Mouse (Mus musculus) bone marrow macrophage, adult 2 months (primary cell): ENCODE data around the gene Clybl. TPM values are rescaled to one million over a fixed set of nuclear protein-coding genes. Genes with fewer than 3 reads are reported as not detected.

Source experiments
- H3K27ac ChIP-seq: 2 replicates; pipeline ENCODE4 v1.5.1; 2012; ENCODE audit warnings: low read depth, low read length; ENCODE audit not compliant: insufficient read depth
- H3K4me1 ChIP-seq: 2 replicates; pipeline ENCODE4 v1.6.1; 2012; ENCODE audit warnings: low read length; ENCODE audit not compliant: control insufficient read depth, insufficient read depth
- H3K4me3 ChIP-seq: 2 replicates; pipeline ENCODE4 v1.5.1; 2012; ENCODE audit warnings: mild to moderate bottlenecking, low read length, moderate library complexity; ENCODE audit not compliant: insufficient read depth
- CTCF ChIP-seq: IDR thresholded peaks from 2 replicates; pipeline ENCODE4 v1.5.1; 2012; ENCODE audit warnings: low read depth, mild to moderate bottlenecking, low read length, moderate library complexity
- POLR2A ChIP-seq: IDR thresholded peaks from 2 replicates; pipeline ENCODE4 v1.6.1; 2012; ENCODE audit warnings: mild to moderate bottlenecking, low read depth, low read length, borderline replicate concordance
- polyA plus RNA-seq: library from polyadenylated mRNA; stranded (reverse); fragments of >200 nt; gene quantifications from 2 replicates; pipeline ENCODE4 v1.2.4, GENCODE M21; 2012; ENCODE audit not compliant: missing spikeins, insufficient read depth, insufficient read length

Clybl gene
- polyA plus RNA-seq, 1 experiment = 8.4 TPM

- no peak overlapping the region for H3K27ac ChIP-seq
- H3K4me3 ChIP-seq = no peak overlapping the region
- TF ChIP-seq POLR2A = no peak
- TF ChIP-seq CTCF = no peak
- H3K4me1 ChIP-seq = peaks cover 15% of the 10 kb centered on the region
These were observed 81.6 kb downstream of the Clybl start for GRCm38 (mm10) chr14:122262851-122263659.

GRCm38 (mm10) chr14:122265214-122265613 is 83.7 kb downstream of the Clybl start:
- H3K4me3 ChIP-seq = no peak overlapping the region
- H3K4me1 ChIP-seq = peaks cover 17% of the 10 kb centered on the region
- no peak for TF ChIP-seq CTCF
- no peak for TF ChIP-seq POLR2A
- no peak overlapping the region for H3K27ac ChIP-seq

GRCm38 (mm10) chr14:122267590-122267989 is 86.1 kb downstream of the Clybl start:
- no peak overlapping the region for H3K4me3 ChIP-seq
- H3K4me1 ChIP-seq = 0 out of 2 replicates have a peak, but pooled peaks cover 2% of the 10 kb centered on the region
- TF ChIP-seq POLR2A = no peak
- TF ChIP-seq CTCF = no peak
- no peak overlapping the region for H3K27ac ChIP-seq

GRCm38 (mm10) chr14:122271104-122271746 is 89.7 kb downstream of the Clybl start:
- H3K4me1 ChIP-seq = 0 out of 2 replicates have a peak, but pooled peaks cover 2% of the 10 kb centered on the region
- no peak overlapping the region for H3K4me3 ChIP-seq
- H3K27ac ChIP-seq = no peak overlapping the region
- TF ChIP-seq POLR2A (no peak), CTCF (no peak)

- Histone ChIP-seq H3K27ac (no peak overlapping the region), H3K4me3 (no peak overlapping the region), H3K4me1 (no peaks in the 10 kb centered on the region)
- TF ChIP-seq CTCF (no peak), POLR2A (no peak)
These were observed 95.6 kb downstream of the Clybl start for GRCm38 (mm10) chr14:122277142-122277541.

GRCm38 (mm10) chr14:122279462-122280308 is 98.2 kb downstream of the Clybl start:
- Histone ChIP-seq H3K27ac (no peak overlapping the region), H3K4me1 (no peaks in the 10 kb centered on the region), H3K4me3 (no peak overlapping the region)
- TF ChIP-seq POLR2A (no peak), CTCF (no peak)

- Histone ChIP-seq H3K4me1 (no peaks in the 10 kb centered on the region), H3K4me3 (no peak overlapping the region), H3K27ac (no peak overlapping the region)
- no peak for TF ChIP-seq POLR2A
- no peak for TF ChIP-seq CTCF
These were observed 99.0 kb downstream of the Clybl start for GRCm38 (mm10) chr14:122280309-122281071.

GRCm38 (mm10) chr14:122281072-122281634 is 99.6 kb downstream of the Clybl start:
- no peaks in the 10 kb centered on the region for H3K4me1 ChIP-seq
- TF ChIP-seq POLR2A (no peak), CTCF (no peak)
- H3K4me3 ChIP-seq = no peak overlapping the region
- no peak overlapping the region for H3K27ac ChIP-seq

- Histone ChIP-seq H3K4me3 (no peak overlapping the region), H3K4me1 (no peaks in the 10 kb centered on the region), H3K27ac (no peak overlapping the region)
- TF ChIP-seq CTCF = no peak
- no peak for TF ChIP-seq POLR2A
These were observed 102.5 kb downstream of the Clybl start for GRCm38 (mm10) chr14:122283959-122284358.
